Mouse (Mus musculus) adrenal gland, adult (tissue): ENCODE data around the gene Prr13.
A peak's percentile ranks its signal among the peaks of the same experiment; 100 is the strongest.

Source experiments
- DNase-seq, 2 experiments: peaks; one replicate each; pipeline ENCODE4 v3.0.0; 2022 to 2023; ENCODE audit warnings: low spot score in 1 of 2; ENCODE audit not compliant: inconsistent age in 2 of 2

Gene Prr13

GRCm38 (mm10) chr15:102460409-102460808, 1.6 kb downstream of the Prr13 start:
- DNase-seq = peak in 1 of 2 experiments; percentile 69

- no peak for DNase-seq
These were observed 2.1 kb downstream of the Prr13 start for GRCm38 (mm10) chr15:102460971-102461370.

- peak in 1 of 2 experiments; percentile 40 for DNase-seq
These were observed 2.7 kb downstream of the Prr13 start for GRCm38 (mm10) chr15:102461430-102462075.

GRCm38 (mm10) chr15:102463666-102464065, 4.8 kb downstream of the Prr13 start:
- DNase-seq = peak in 1 of 2 experiments; percentile 67

- no peak for DNase-seq
These were observed 10.0 kb downstream of the Prr13 start for GRCm38 (mm10) chr15:102468675-102469370.

GRCm38 (mm10) chr15:102470183-102470604, 11.4 kb downstream of the Prr13 start, which contains the start of gene Pcbp2:
TSS of gene Pcbp2 (plus strand) at chr15:102470539.
- DNase-seq = peak; percentile 98

- peak; percentile 86 to 95 for DNase-seq
These were observed 11.9 kb downstream of the Prr13 start for GRCm38 (mm10) chr15:102470605-102471294.

- DNase-seq = no peak
These were observed 12.4 kb downstream of the Prr13 start for GRCm38 (mm10) chr15:102471295-102471645.

GRCm38 (mm10) chr15:102471727-102472126, 12.9 kb downstream of the Prr13 start:
- DNase-seq = no peak

- DNase-seq = no peak
These were observed 14.4 kb downstream of the Prr13 start for GRCm38 (mm10) chr15:102473246-102473645.

GRCm38 (mm10) chr15:102474520-102474919, 15.7 kb downstream of the Prr13 start:
- DNase-seq = no peak

GRCm38 (mm10) chr15:102483136-102483535, 24.3 kb downstream of the Prr13 start:
- no peak for DNase-seq

GRCm38 (mm10) chr15:102485853-102486252, 27.0 kb downstream of the Prr13 start:
- no peak for DNase-seq

- DNase-seq = no peak
These were observed 28.8 kb downstream of the Prr13 start for GRCm38 (mm10) chr15:102487664-102488063.

- peak in 1 of 2 experiments; percentile 44 for DNase-seq
These were observed 39.5 kb downstream of the Prr13 start for GRCm38 (mm10) chr15:102498322-102498721.

GRCm38 (mm10) chr15:102499370-102499769, 40.5 kb downstream of the Prr13 start:
- no peak for DNase-seq

- DNase-seq = no peak
These were observed 41.0 kb downstream of the Prr13 start for GRCm38 (mm10) chr15:102499851-102500250.

GRCm38 (mm10) chr15:102500479-102500878, 41.7 kb downstream of the Prr13 start:
- DNase-seq = no peak

GRCm38 (mm10) chr15:102501084-102501814, 42.4 kb downstream of the Prr13 start:
- no peak for DNase-seq

- DNase-seq = peak in 1 of 2 experiments; percentile 37
These were observed 43.5 kb downstream of the Prr13 start for GRCm38 (mm10) chr15:102502254-102502840.

GRCm38 (mm10) chr15:102503447-102503846, 44.6 kb downstream of the Prr13 start, which contains the start of gene Gm10337:
TSS of gene Gm10337 (plus strand) at chr15:102503722.
- DNase-seq = peak in 1 of 2 experiments; percentile 26
